Mouse (Mus musculus) hindbrain, embryonic 14.5 days (tissue): ENCODE measurements around the gene Tulp2. TPM values are rescaled to one million over a fixed set of nuclear protein-coding genes. Genes with fewer than 3 reads are reported as not detected.
"Not testable (repeated sequence)": the region's sequence is repeated elsewhere in the genome, so short reads cannot be mapped to it uniquely, and the experiment has no call there.

Source experiments
- ATAC-seq: fragments of 200-750 bp; cut with Nextera tagmentation; 2 replicates; pipeline ENCODE4 v1.8.0; 2017; ENCODE audit warnings: moderate number of reproducible peaks, mild to moderate bottlenecking, moderate TSS enrichment, moderate library complexity; ENCODE audit not compliant: low FRiP score
- DNase-seq: peaks from one replicate; pipeline ENCODE4 v3.0.0-alpha.2; 2015; ENCODE audit warnings: low spot score
- H3K27ac ChIP-seq: fragments of 300-500 bp; sonication (generic); 2 replicates; pipeline ENCODE4 v1.5.1; 2014; ENCODE audit warnings: mild to moderate bottlenecking, moderate library complexity
- H3K27me3 ChIP-seq: fragments of 300-500 bp; sonication (generic); 2 replicates; pipeline ENCODE4 v1.6.1; 2014; ENCODE audit warnings: mild to moderate bottlenecking, low read length, mixed read lengths; ENCODE audit not compliant: control insufficient read depth, insufficient read depth
- H3K36me3 ChIP-seq: fragments of 300-500 bp; sonication (generic); replicated peaks from 2 replicates; pipeline ENCODE4 v1.6.1; 2014; ENCODE audit not compliant: control insufficient read depth, insufficient read depth
- H3K4me1 ChIP-seq: fragments of 300-500 bp; sonication (generic); replicated peaks from 2 replicates; pipeline ENCODE4 v1.6.1; 2014; ENCODE audit warnings: antibody characterized with exemption, low read length, mixed read lengths; ENCODE audit not compliant: control insufficient read depth, insufficient read depth
- H3K4me2 ChIP-seq: fragments of 300-500 bp; sonication (generic); replicated peaks from 2 replicates; pipeline ENCODE4 v1.6.1; 2014; ENCODE audit warnings: mild to moderate bottlenecking, moderate library complexity
- H3K4me3 ChIP-seq: fragments of 300-500 bp; sonication (generic); replicated peaks from 2 replicates; pipeline ENCODE4 v1.5.1; 2014; ENCODE audit warnings: mild to moderate bottlenecking, low read length
- H3K9ac ChIP-seq: fragments of 300-500 bp; sonication (generic); 2 replicates; pipeline ENCODE4 v1.6.1; 2014
- H3K9me3 ChIP-seq: fragments of 300-500 bp; sonication (generic); 2 replicates; pipeline ENCODE4 v1.6.1; 2016; ENCODE audit warnings: low read length; ENCODE audit not compliant: control insufficient read depth
- whole genome bisulfite sequencing: fragments of 180-500 bp; shearing (Covaris S2); extraction: QIAGEN DNeasy Blood & Tissue Kit; methylation state at CpG from one replicate; pipeline ENCODE4 v1.1.7; 2014; 5-methylcytosine and 5-hydroxymethylcytosine counted together
- polyA plus RNA-seq: library from polyadenylated mRNA; unstranded; fragments of >200 nt; fragmentation: Nextera tagmentation; extraction: Ambion mirVana; gene quantifications from 2 replicates; pipeline ENCODE4 v1.2.1, GENCODE M21; 2014

The Tulp2 gene
- polyA plus RNA-seq, 1 experiment from 2014 or later, result 0.35 TPM

- H3K9me3 ChIP-seq, result no peaks in the 10 kb centered on the region
- no peak overlapping the region for H3K9ac ChIP-seq
- no peak overlapping the region for H3K27ac ChIP-seq
- DNase-seq, result no peak
- H3K27me3 ChIP-seq, result no peaks in the 10 kb centered on the region
- 89% methylated on average over 13 of the region's 13 CpGs for WGBS
- ATAC-seq, result no peak
- H3K4me2 ChIP-seq, result peak overlapping the region; percentile 12
- no peak overlapping the region for H3K4me3 ChIP-seq
- H3K4me1 ChIP-seq, result peaks cover 21% of the 10 kb centered on the region
- H3K36me3 ChIP-seq, result 0 out of 2 replicates have a peak, but pooled peaks cover 5% of the 10 kb centered on the region
Measured at GRCm38 (mm10) chr7:45523678-45524170, 42.0 kb downstream of the Tulp2 start.

DNA sequence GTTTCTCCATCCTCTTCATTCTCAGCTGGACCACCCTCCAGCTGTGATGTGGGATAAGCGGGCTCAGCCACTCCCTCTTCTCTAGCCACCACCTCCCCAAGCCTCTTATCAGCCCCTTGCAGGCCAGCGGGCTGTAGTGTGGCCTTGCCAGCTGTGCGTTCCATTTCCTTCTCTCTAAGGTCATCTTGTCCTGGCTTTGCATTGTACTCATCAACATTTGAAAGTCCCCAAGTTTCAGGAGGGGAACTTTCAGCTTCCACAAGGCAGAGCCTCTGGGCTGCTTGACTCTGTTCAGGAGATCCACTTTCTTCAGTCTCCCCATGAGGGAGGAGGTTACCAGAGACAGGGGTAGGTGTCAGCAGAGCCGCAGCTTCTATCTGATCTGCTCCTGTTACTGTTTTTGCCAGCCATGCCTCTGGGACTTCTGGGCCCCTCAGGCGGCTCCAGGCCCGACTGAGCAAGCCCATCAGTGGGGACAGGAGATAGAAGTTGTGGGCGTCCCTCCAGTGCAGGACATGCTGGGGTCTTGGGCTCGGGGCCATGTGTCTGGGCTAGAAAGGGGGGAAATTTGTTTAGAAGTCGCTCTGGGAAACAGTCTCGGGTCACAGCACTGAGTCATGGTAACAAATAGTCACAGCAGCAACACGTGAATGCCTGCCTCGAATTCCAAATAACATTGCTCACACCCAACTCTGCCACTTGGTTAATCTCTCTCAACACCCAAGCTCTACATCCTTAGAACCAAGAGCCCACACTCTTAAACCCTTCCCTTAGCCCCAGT is 43.4 kb downstream of the Tulp2 start:
- Histone ChIP-seq H3K4me1 (peaks cover 21% of the 10 kb centered on the region), H3K9ac (peak overlapping the region; percentile 77), H3K4me3 (peak overlapping the region; percentile 63), H3K4me2 (peak overlapping the region; percentile 73), H3K36me3 (0 out of 2 replicates have a peak, but pooled peaks cover 5% of the 10 kb centered on the region), H3K27ac (peak overlapping the region; percentile 83), H3K27me3 (no peaks in the 10 kb centered on the region), H3K9me3 (no peaks in the 10 kb centered on the region)
- WGBS, result 35% methylated on average over 12 of the region's 12 CpGs
- no peak for ATAC-seq
- no peak for DNase-seq

GRCm38 (mm10) chr7:45525809-45526473 is 44.3 kb downstream of the Tulp2 start, which contains the start of the genes Ppp1r15a and Plekha4:
TSS of gene Ppp1r15a (minus strand) at chr7:45526268.
TSS of gene Plekha4 (plus strand) at chr7:45526330.
- peak within 1 kb of the TSS; percentile 83 for H3K27ac ChIP-seq
- peak within 1 kb of the TSS; percentile 63 for H3K4me3 ChIP-seq
- no peaks in the 10 kb centered on the region for H3K27me3 ChIP-seq
- peak within 1 kb of the TSS; percentile 77 for H3K9ac ChIP-seq
- DNase-seq (peak; percentile 96), ATAC-seq (peak; percentile 83)
- 0 out of 2 replicates have a peak, but pooled peaks cover 5% of the 10 kb centered on the region for H3K36me3 ChIP-seq
- H3K4me2 ChIP-seq, result peak within 1 kb of the TSS; percentile 73
- peaks cover 21% of the 10 kb centered on the region for H3K4me1 ChIP-seq
- WGBS, result under 1% methylated on average over 54 of the region's 54 CpGs
- H3K9me3 ChIP-seq, result no peaks in the 10 kb centered on the region

GRCm38 (mm10) chr7:45526474-45527120 is 44.9 kb downstream of the Tulp2 start:
- Histone ChIP-seq H3K4me3 (peak overlapping the region; percentile 63), H3K9me3 (no peaks in the 10 kb centered on the region), H3K9ac (peak overlapping the region; percentile 77), H3K27me3 (no peaks in the 10 kb centered on the region), H3K4me1 (peaks cover 21% of the 10 kb centered on the region), H3K27ac (peak overlapping the region; percentile 83), H3K4me2 (peak overlapping the region; percentile 73), H3K36me3 (0 out of 2 replicates have a peak, but pooled peaks cover 5% of the 10 kb centered on the region)
- ATAC-seq (no peak), DNase-seq (no peak)
- 25% methylated on average over 7 of the region's 7 CpGs for WGBS

DNA sequence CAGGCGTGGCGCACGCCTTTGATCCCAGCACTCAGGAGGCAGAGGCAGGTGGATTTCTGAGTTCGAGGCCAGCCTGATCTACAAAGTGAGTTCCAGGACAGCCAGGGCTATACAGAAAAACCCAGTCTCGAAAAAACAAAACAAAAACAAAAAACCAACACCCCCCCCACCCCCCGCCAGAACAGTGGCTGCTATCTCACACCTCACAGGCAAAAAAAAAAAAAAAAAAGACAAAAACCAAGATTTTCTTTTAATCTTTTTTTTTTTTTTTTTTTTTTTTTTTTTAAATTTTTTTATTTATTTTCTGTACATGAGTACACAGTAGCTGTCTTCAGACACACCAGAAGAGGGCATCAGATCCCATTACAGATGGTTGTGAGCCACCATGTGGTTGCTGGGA is 45.5 kb downstream of the Tulp2 start:
- not testable (repeated sequence) for ATAC-seq

DNA sequence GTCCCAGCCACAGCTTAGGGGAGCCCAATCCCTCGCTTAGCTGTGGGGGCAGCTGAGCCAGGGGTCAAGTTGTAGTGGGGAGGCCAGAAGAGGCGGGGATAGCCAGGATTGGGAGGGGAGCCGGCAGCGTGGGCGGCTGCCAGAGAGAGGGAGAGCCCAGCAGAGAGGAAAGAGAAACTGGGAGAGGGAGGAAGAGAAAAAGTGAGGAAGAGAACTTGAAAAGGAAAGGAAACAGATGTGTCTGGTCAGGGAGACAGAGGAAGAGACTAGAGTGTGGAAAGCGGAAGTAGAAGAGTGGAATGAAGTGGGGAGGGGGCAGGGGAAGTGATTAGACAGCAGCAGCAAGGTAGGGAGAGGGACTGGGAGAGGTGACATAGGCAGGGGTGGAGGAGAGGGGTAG is 47.8 kb downstream of the Tulp2 start:
- no peaks in the 10 kb centered on the region for H3K36me3 ChIP-seq
- peaks cover 10% of the 10 kb centered on the region for H3K4me1 ChIP-seq
- H3K27ac ChIP-seq, result no peak overlapping the region
- no peak overlapping the region for H3K9ac ChIP-seq
- ATAC-seq (no peak), DNase-seq (no peak)
- H3K9me3 ChIP-seq, result no peaks in the 10 kb centered on the region
- no peak overlapping the region for H3K4me2 ChIP-seq
- no peaks in the 10 kb centered on the region for H3K27me3 ChIP-seq
- WGBS, result 18% methylated on average over 6 of the region's 6 CpGs
- H3K4me3 ChIP-seq, result no peak overlapping the region

More for the DNA sequence above, 45.5 kb downstream of the Tulp2 start:
- WGBS, result 93% methylated on average over 6 of the region's 6 CpGs
- not testable (repeated sequence) for H3K36me3 ChIP-seq, H3K4me3 ChIP-seq, H3K27me3 ChIP-seq, H3K27ac ChIP-seq, DNase-seq, H3K9me3 ChIP-seq, H3K9ac ChIP-seq
- Histone ChIP-seq H3K4me1 (peaks cover 18% of the 10 kb centered on the region), H3K4me2 (peak overlapping the region; percentile 73; the same call in 1 of the 2 replicates)

DNA sequence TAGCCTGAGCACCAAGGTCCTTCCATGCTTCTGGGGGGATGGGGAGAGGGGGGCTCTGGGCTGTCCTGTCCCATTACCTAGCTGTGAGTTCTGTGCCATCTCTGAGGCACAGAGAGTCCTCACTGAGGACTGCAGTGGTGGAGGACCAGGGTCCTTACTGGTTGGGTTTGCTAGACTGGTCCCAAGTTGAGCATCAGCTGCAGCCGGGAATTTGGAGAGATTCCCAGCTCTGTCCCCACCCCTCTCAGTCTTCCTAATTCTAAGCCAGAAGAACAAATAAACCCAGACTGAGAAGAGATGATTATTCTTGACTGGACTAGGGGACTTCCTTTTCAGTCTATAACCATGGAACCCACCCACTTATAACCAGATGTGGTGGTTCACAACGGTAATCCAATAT is 49.0 kb downstream of the Tulp2 start:
- Histone ChIP-seq H3K9ac (no peak overlapping the region), H3K4me2 (no peak overlapping the region), H3K4me3 (no peak overlapping the region), H3K27me3 (no peaks in the 10 kb centered on the region), H3K36me3 (no peaks in the 10 kb centered on the region), H3K9me3 (no peaks in the 10 kb centered on the region), H3K4me1 (no peaks in the 10 kb centered on the region), H3K27ac (no peak overlapping the region)
- no peak for ATAC-seq
- no peak for DNase-seq
- WGBS, result 79% methylated on average over 2 of the region's 2 CpGs

DNA sequence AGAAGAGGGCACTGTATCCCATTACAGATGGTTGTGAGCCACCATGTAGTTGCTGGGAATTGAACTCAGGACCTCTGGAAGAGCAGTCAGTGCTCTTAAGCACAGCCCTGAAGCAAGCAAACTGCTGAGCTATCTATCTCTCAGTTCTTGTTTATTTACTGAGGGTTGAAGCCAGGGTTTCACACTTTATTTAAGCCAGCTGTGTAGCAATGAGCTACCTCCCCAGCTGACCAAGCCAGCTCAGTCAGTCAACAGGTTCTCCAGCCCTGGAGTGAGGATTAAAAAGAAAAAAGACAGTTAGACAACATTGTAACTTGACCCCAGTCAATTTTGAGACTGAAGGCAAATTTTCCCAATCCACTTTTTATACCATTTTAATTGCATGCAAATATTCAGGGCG is 54.0 kb downstream of the Tulp2 start:
- Histone ChIP-seq H3K4me1 (peaks cover 7% of the 10 kb centered on the region; the same call in 1 of the 2 replicates), H3K9me3 (no peaks in the 10 kb centered on the region), H3K36me3 (no peaks in the 10 kb centered on the region), H3K27ac (no peak overlapping the region), H3K4me2 (no peak overlapping the region), H3K27me3 (no peaks in the 10 kb centered on the region), H3K9ac (no peak overlapping the region), H3K4me3 (no peak overlapping the region)
- WGBS, result 69% methylated on average over 1 of the region's 1 CpGs
- ATAC-seq (no peak), DNase-seq (no peak)

- H3K27me3 ChIP-seq, result no peaks in the 10 kb centered on the region
- ATAC-seq (no peak), DNase-seq (no peak)
- peak overlapping the region; percentile 75 for H3K4me2 ChIP-seq
- H3K27ac ChIP-seq, result no peak overlapping the region
- peak overlapping the region; percentile 45 for H3K4me3 ChIP-seq
- 77% methylated on average over 10 of the region's 10 CpGs for WGBS
- H3K36me3 ChIP-seq, result no peaks in the 10 kb centered on the region
- peak overlapping the region; percentile 65 for H3K9ac ChIP-seq
- H3K4me1 ChIP-seq, result peaks cover 7% of the 10 kb centered on the region; the same call in 1 of the 2 replicates
- H3K9me3 ChIP-seq, result no peaks in the 10 kb centered on the region
Measured at GRCm38 (mm10) chr7:45537602-45538001, 55.9 kb downstream of the Tulp2 start.
